Mouse (Mus musculus): ENCODE results near the gene Gm42791.

DNA sequence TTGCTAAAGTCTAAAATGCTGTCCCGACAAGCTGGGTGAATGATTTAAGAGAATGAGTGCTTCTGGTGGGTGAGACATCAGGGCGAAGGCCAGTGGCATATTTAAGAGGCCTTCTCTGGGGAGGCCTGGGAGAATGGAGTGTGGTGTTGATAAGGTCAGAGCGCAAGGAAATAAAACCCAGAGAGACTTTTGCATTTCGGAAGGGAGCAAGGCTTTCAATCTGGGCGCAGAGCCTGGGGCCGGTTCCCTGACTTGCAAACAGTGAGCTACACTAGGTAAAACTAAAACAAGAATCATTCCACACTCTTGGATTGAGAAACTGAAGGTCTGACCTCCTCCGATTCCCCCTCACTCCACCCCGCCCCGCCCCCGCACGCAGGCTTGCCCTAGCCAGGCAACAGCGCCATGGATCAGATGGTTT is 4.0 kb downstream of the Gm42791 start:
- no peak for TF ChIP-seq POLR2A (IDR thresholded peaks at IDR 0.05; ENCODE audit: borderline replicate concordance, low read depth, low read length)
- no peak for TF ChIP-seq CTCF (IDR thresholded peaks at IDR 0.05; ENCODE audit: low read depth, low read length)
